Mouse (Mus musculus): ENCODE measurements around the gene Slc25a23. TPM values are rescaled to one million over a fixed set of nuclear protein-coding genes. Genes with fewer than 3 reads are reported as not detected.
"Not testable (repeated sequence)": the region's sequence is repeated elsewhere in the genome, so short reads cannot be mapped to it uniquely, and the experiment has no call there.

Gene Slc25a23
- total RNA-seq, 4 experiments from 2014 or later, result 352 to 366 (median 355) TPM

DNA sequence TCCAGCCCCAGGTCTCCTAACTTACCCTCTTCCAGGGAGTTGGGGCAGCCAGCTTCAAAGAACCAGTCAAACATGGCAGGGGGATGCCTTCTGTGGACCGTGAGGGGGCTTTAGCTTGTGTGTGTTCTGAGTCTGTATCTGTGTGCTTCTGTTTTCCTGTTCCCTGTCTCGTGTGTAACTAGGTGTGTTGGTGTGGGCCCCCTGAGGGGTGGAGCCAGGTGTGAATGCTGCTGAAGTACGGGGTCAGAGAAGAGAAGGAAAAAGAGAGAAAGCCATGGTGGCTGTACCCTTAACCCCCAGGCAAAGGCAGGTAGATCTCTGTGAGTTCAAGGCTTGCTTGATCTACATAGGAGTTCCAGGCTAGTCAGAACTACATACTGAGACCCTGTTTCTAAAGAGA, 17.3 kb upstream of the Slc25a23 start:
- DNase-seq (ENCODE audit: low spot score in 2 of 2), result no peak

GRCm38 (mm10) chr17:57070699-57071098, 11.0 kb upstream of the Slc25a23 start:
- no peak for DNase-seq (ENCODE audit: low spot score in 2 of 2)

- no peak for DNase-seq (ENCODE audit: low spot score in 2 of 2)
Observed at GRCm38 (mm10) chr17:57070272-57070671, 10.6 kb upstream of the Slc25a23 start.

- DNase-seq (ENCODE audit: low spot score in 2 of 2), result no peak
Observed at GRCm38 (mm10) chr17:57066908-57067307, 7.2 kb upstream of the Slc25a23 start.

DNA sequence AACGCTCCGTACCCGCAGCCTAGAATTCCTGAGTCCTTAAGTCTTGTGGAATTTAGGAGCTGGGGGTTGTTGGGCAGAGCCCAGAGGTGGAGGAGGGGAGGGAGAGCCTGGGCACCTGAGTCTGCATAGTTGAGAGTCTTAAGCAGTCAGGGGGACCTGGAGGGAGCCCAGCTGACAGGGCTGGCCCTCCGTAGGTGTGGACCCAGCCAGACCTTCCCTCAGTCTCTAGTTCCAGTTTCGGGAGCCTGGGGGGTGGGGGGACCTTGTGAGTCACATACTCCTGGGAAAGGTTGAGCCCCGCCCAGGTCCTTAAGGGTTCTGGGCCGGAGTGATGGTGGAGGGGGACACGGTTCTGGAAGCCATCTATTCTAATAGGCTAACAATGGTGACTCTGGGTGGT, 3.4 kb upstream of the Slc25a23 start:
- DNase-seq (ENCODE audit: low spot score in 2 of 2), result no peak

DNA sequence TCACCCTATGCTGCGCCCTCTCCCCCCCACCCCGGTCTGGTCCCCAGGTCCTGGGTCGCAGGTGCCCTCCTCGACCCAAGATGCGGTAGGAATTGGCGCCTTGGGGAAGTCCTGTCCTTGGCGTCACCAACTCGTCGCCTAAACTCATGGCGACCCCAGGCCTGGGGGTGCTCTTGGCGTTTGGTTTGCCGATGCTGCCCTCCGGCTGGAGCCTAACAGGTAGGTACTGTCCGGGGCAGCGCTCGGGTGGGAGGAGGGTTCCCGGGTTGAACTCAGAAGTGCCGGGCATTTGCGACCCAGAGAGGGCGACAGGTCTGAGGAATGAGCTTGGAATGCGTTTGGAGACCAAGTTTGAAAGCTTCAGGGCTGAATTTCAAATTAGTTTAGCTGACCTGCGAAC, 2.9 kb upstream of the Slc25a23 start:
- DNase-seq (ENCODE audit: low spot score in 2 of 2), result no peak

DNA sequence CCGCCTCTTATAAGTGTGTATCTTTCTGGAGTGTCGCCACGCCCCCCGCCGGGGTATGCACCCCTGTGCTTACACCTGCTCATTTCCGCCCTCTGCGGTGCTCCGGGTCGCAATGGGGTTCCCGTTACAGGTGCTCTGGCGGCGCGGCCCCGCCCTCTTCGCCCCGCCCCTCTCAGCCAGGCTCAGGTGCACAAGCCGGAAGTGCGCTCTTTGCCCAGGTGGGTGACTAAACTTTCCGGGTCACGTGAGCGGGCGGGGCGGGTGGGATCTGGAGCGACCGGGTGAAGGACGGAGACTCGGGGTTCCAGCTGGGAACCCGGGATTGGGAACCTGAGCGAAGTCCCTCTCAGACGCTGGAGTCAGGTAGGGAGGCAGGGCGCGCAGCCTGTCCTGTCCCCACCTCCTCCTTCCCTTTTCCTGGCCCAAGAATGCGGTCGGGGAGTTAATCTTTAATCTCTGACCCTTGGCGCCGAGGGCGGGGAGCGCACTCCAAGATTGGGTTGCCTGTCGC, 2.4 kb upstream of the Slc25a23 start:
- DNase-seq (ENCODE audit: low spot score in 2 of 2), result no peak

- DNase-seq (ENCODE audit: low spot score in 2 of 2), result no peak
Observed at GRCm38 (mm10) chr17:57061069-57061468, 1.4 kb upstream of the Slc25a23 start.

DNA sequence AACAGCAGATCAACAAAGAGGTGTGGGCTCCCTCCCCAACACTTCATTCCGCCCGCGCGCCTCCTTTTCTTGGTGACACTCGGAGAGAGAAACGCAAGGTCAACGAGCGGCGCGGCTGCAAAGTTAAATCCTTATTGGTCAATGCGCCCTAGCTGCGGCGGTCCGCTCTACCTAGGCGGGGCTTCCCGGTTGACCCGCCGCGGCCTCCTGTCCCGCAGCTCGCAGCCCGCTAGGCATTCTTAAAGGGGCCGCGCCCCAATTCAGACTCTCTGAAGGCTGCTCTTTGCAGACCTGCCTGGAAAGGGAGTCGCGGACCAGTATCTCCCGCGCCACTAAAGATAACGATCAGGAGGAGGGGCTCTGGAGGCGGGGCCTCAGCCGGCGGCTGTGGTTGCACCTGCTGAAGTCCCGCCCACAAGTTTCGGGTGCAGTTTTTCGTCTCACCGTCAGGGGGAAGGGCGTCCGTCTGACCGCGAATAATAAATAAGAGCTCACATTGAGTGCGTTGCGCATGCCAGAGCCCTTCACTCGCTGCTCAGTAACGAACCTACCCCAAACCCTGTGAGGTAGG, 653 bp upstream of the Slc25a23 start:
- DNase-seq (ENCODE audit: low spot score in 2 of 2), result peak; percentile 94 to 96

GRCm38 (mm10) chr17:57058891-57059485, 675 bp downstream of the Slc25a23 start, which contains the start of gene Crb3:
Gene Crb3 (plus strand): TSS chr17:57059105.
- DNase-seq (ENCODE audit: low spot score in 2 of 2), result no peak

- no peak for DNase-seq (ENCODE audit: low spot score in 2 of 2)
Observed at GRCm38 (mm10) chr17:57056246-57056645, 3.4 kb downstream of the Slc25a23 start.

DNA sequence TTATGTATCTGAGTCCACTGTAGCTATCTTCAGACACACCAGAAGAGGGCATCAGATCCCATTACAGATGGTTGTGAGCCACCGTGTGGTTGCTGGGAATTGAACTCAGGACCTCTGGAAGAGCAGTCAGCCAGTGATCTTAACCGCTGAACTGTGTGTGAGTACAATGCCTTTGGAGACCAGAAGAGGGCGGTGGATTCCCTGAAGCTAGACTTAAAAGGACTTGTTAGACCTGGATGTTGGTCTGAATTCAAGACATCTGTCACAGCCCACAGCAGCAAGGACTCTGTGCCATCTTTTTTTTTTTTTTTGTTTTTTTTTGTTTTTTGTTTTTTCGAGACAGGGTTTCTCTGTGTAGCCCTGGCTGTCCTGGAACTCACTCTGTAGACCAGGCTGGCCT, 8.0 kb downstream of the Slc25a23 start:
- DNase-seq (ENCODE audit: low spot score in 2 of 2), result not testable (repeated sequence)

DNA sequence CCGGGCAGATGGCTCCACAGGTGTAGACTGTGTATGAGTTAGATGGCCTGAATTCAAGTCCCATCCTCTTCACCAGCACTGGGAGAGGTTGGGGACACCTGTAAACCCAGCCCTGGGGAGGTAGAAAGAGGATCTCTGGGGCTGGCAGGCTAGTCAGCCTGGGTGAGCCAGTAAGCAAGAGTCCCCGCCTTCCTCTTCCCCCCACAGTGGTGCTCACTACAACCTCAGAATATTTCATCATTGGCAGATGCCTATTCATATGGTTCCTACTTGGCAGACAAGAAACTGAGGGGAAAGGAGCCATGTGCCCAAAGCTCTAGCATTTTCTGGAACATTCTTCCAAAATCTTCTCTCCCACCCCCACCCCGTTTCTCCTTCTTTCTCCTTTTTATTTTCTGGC, 10.8 kb downstream of the Slc25a23 start:
- DNase-seq (ENCODE audit: low spot score in 2 of 2), result no peak

DNA sequence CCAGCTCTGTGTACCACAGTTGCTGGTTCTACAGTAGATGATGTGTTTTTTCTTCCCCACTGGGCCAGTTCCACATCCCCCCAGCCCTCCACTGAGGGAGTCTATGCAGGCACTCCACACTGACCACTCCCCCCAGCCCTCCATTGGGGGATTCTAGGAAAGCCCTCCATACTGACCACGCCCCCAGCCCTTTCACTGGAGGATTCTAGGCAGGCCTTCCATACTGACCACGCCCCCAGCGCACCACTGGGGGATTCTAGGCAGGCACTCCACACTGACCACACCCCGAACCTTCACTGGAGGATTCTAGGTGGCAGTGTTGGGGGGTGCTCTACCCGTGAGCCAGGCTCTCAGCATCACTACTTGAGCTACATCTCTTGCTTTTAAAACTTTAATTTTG, 12.3 kb downstream of the Slc25a23 start:
- no peak for DNase-seq (ENCODE audit: low spot score in 2 of 2)

DNA sequence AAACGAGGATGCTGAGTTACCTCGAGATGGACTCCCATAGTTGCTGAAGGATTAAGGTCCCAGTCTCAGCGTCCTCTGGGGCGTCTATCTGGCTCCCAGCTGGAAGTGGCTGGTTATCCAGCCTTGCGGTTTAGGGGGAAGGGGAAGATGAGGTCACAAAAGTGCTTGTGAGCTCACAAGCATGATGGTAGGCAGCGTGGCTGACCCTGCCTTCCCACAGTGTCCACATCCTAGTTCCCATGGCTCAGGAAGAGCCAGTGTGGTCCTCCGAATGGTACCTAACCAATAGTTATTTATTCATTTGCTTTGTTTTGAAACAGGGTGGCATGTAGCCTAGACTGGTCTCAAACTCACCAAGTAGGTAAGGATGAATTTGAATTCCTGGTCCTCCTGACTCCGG, 18.1 kb downstream of the Slc25a23 start, which contains the start of gene Slc25a41:
Slc25a41 (minus strand) TSS at position 101 of the 400 bp plus-strand sequence.
- no peak for DNase-seq (ENCODE audit: low spot score in 2 of 2)

GRCm38 (mm10) chr17:57038978-57039377, 20.7 kb downstream of the Slc25a23 start:
- DNase-seq (ENCODE audit: low spot score in 2 of 2), result no peak

GRCm38 (mm10) chr17:57032854-57033253, 26.8 kb downstream of the Slc25a23 start:
- DNase-seq (ENCODE audit: low spot score in 2 of 2), result no peak

GRCm38 (mm10) chr17:57031661-57032420, 27.8 kb downstream of the Slc25a23 start:
- DNase-seq (ENCODE audit: low spot score in 2 of 2), result peak; percentile 100

DNA sequence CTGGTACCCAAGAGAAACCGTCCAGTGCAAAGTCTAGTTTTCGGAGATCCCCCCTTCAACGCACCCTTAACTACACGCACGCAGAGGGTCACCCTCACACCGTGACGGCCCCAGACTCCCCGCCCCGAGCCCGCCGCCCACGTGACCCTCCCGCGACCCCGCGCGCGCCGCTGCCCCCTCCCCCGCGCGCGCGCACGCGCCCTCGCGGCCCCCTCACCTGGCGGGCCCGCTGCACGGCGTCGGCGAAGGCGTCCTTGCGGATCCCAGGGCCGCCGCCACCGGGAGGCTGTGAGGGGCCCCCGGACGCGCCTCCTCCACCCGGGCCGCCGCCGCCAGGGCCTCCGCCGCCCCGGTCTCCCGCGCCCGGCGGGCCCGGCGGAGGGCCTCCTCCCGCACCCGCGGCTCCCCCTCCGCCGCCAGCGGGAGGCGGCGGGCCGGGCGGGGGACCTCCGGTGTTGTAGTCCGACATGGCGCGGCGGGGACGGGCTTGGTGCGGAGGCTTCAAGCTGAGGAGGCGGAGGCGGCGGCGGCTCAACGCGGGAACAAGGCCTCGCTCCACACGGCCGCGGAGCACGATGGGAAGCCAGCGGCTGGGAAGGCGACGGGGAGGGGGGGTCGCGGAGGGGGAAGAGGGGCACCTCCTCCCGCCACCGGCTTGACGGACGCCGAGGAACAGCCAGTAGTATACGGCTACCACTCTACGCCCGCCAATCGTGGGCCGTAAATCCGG, 28.6 kb downstream of the Slc25a23 start, which contains the start of gene Khsrp:
Khsrp (minus strand) TSS at position 592 of the 730 bp plus-strand sequence.
- DNase-seq (ENCODE audit: low spot score in 2 of 2), result no peak

DNA sequence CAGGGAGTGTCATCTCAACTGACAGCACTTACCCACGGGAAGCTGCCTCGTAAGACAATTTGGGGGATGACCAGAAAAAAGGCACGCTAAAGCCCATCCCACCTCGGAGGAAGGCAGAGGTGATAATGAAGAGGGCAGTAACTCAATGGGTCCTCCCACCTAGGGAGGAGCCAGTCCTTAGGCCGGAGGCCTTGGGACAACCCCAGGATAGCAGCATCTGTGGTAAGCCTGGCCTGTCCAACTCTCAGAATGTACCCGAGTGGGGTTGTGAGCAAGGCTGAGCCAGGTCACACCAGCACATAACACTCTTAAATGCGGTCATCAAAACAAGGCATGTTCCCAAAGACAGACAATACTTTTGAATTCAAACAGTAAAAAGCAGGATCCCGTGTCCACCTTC, 30.0 kb downstream of the Slc25a23 start:
- DNase-seq (ENCODE audit: low spot score in 2 of 2), result no peak

- DNase-seq (ENCODE audit: low spot score in 2 of 2), result no peak
Observed at GRCm38 (mm10) chr17:57027471-57027870, 32.2 kb downstream of the Slc25a23 start.

DNA sequence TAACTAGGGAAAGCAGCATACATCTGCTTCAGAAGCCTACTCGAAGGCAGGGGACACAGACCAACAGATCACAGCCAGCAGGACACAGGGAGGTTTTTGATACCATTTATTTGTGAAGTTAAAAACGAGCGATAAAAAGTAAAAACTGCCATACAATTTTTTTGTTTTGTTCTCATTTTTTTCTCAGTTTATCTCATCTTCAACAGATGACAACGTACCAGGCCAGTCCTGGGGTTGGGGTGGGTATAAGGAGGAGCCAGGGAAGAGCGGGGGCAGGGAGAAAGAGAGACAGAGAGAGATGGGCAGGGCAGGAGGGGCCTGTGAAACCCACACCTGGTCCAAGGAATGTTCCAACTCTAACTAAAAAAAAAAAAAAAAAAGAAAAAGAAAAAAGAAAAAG, 38.7 kb downstream of the Slc25a23 start:
- DNase-seq (ENCODE audit: low spot score in 2 of 2), result no peak

All from layer of hippocampus, adult 8-10 months (tissue).